Mouse (Mus musculus): ENCODE results near the gene Tekt3. TPM values are rescaled to one million over a fixed set of nuclear protein-coding genes. Genes with fewer than 3 reads are reported as not detected.

The Tekt3 gene
- total and polyA plus RNA-seq, 3 experiments, result not detected

DNA sequence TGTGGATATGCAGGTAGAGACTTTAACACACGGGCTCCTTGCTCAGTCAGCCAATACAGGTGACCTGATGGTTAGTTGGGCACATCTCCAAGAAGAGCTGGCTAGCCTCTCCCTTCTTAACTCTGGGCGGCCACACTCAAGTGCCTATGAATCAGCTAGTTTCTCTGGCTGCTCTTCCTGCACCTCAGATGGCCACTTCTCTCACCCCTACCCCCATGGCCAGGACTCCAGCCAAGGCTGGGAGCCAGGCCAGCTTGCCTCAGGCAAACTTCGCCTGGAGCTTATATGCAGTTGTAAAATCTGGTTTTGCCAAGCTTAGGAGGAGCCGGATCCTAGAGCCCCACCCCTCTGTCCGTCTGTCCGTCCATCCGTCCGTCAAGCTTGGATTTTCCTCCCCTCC is 69.0 kb downstream of the Tekt3 start:
- no peak overlapping the region for H3K4me3 ChIP-seq (ENCODE audit: control insufficient read depth in 1 of 2, insufficient read depth in 1 of 2, low read depth in 2 of 2, low read length in 2 of 2)
- no peaks in the 10 kb centered on the region for H3K9me3 ChIP-seq (replicated peaks; ENCODE audit: insufficient read depth, low read length)
- no peak for DNase-seq (ENCODE audit: low read depth, low spot score)
- H3K27me3 ChIP-seq (ENCODE audit: control insufficient read depth in 1 of 2, insufficient read depth in 2 of 2, low read length in 2 of 2), result no peaks in the 10 kb centered on the region
- no peaks in the 10 kb centered on the region for H3K36me3 ChIP-seq (ENCODE audit: control insufficient read depth in 1 of 2, insufficient read depth in 2 of 2, low read length in 2 of 2)
- no peak for TF ChIP-seq GABPA (IDR thresholded peaks at IDR 0.05; ENCODE audit: low read depth, low read length)
- H3K9ac ChIP-seq (ENCODE audit: control insufficient read depth, low read depth, low read length, poor library complexity, severe bottlenecking), result no peak overlapping the region
- no peak overlapping the region for H3K27ac ChIP-seq (ENCODE audit: control insufficient read depth, low read depth, low read length)
- no peaks in the 10 kb centered on the region for H3K4me1 ChIP-seq (ENCODE audit: control insufficient read depth in 1 of 2, insufficient read depth in 2 of 2, low read length in 2 of 2)
- no peaks in the 10 kb centered on the region for H3K79me2 ChIP-seq (ENCODE audit: control insufficient read depth, insufficient read depth, low read length, poor library complexity)

DNA sequence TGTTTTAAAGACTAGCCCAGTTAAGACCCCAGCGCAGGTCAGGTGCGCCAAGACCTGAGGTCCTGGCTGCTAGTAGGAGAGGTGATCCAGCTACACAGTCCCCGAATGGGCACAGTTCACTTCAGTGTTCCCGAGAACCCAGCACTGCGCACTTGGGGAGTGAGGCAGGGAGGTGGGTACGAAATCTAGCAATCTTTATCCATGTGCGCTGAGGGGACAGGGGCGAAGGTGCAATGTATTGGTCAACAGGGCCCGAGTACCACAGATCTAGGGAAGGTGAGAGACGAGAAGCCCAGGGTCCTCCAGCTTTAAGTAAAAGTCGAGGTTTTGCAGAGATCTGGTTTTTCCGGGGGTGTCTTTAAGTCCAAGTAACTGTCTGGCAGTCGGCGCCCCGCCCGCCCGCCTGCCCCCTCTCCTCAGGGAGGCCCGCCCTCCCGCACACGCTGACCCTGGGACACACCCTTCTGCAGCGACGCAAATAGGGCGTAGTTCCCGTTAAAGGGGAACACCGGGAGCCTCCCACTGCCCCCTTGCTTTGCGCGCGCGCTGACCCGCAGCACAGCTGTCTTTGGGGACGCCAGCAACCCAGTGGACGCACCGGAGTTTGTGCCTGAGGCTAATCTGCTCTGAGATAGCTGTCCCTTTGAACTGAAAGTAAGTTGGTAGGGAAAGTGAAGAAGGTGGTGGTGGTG is 69.7 kb downstream of the Tekt3 start:
- H3K27me3 ChIP-seq (ENCODE audit: control insufficient read depth in 1 of 2, insufficient read depth in 2 of 2, low read length in 2 of 2), result no peaks in the 10 kb centered on the region
- H3K27ac ChIP-seq (ENCODE audit: control insufficient read depth, low read depth, low read length), result no peak overlapping the region
- H3K79me2 ChIP-seq (ENCODE audit: control insufficient read depth, insufficient read depth, low read length, poor library complexity), result no peaks in the 10 kb centered on the region
- H3K4me1 ChIP-seq (ENCODE audit: control insufficient read depth in 1 of 2, insufficient read depth in 2 of 2, low read length in 2 of 2), result no peaks in the 10 kb centered on the region
- no peak for DNase-seq (ENCODE audit: low read depth, low spot score)
- no peaks in the 10 kb centered on the region for H3K9me3 ChIP-seq (replicated peaks; ENCODE audit: insufficient read depth, low read length)
- no peak overlapping the region for H3K4me3 ChIP-seq (ENCODE audit: control insufficient read depth in 1 of 2, insufficient read depth in 1 of 2, low read depth in 2 of 2, low read length in 2 of 2)
- no peaks in the 10 kb centered on the region for H3K36me3 ChIP-seq (ENCODE audit: control insufficient read depth in 1 of 2, insufficient read depth in 2 of 2, low read length in 2 of 2)
- no peak overlapping the region for H3K9ac ChIP-seq (ENCODE audit: control insufficient read depth, low read depth, low read length, poor library complexity, severe bottlenecking)
- TF ChIP-seq BHLHE40 (IDR thresholded peaks at IDR 0.05; ENCODE audit: borderline replicate concordance, low read depth, low read length) (no peak), MAZ (IDR thresholded peaks at IDR 0.05; ENCODE audit: low read depth, low read length) (no peak)

DNA sequence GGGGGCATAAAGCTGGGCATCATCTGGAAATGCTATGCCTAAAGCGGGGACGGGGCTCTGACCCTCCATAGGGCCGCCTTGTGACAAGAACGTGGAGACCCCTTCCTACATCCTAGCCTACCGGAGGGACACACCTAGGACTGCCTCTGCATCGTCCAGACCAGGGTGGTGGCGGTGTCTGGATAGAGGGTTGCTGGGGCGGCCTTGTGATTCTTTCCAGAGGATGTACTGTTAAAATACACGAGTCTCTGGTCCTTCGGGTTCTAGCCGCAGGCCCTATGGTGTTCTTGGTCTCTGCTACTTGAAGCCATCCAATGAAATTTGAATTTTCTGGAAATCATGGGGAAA is 70.2 kb downstream of the Tekt3 start:
- Histone ChIP-seq H3K9ac (ENCODE audit: control insufficient read depth, low read depth, low read length, poor library complexity, severe bottlenecking) (no peak overlapping the region), H3K9me3 (replicated peaks; ENCODE audit: insufficient read depth, low read length) (no peaks in the 10 kb centered on the region), H3K4me3 (ENCODE audit: control insufficient read depth in 1 of 2, insufficient read depth in 1 of 2, low read depth in 2 of 2, low read length in 2 of 2) (no peak overlapping the region), H3K27ac (ENCODE audit: control insufficient read depth, low read depth, low read length) (no peak overlapping the region), H3K27me3 (ENCODE audit: control insufficient read depth in 1 of 2, insufficient read depth in 2 of 2, low read length in 2 of 2) (no peaks in the 10 kb centered on the region), H3K36me3 (ENCODE audit: control insufficient read depth in 1 of 2, insufficient read depth in 2 of 2, low read length in 2 of 2) (no peaks in the 10 kb centered on the region), H3K79me2 (ENCODE audit: control insufficient read depth, insufficient read depth, low read length, poor library complexity) (no peaks in the 10 kb centered on the region), H3K4me1 (ENCODE audit: control insufficient read depth in 1 of 2, insufficient read depth in 2 of 2, low read length in 2 of 2) (no peaks in the 10 kb centered on the region)
- DNase-seq (ENCODE audit: low read depth, low spot score), result no peak
- TF ChIP-seq ZKSCAN1 (IDR thresholded peaks at IDR 0.05; ENCODE audit: low read depth, low read length), result no peak

DNA sequence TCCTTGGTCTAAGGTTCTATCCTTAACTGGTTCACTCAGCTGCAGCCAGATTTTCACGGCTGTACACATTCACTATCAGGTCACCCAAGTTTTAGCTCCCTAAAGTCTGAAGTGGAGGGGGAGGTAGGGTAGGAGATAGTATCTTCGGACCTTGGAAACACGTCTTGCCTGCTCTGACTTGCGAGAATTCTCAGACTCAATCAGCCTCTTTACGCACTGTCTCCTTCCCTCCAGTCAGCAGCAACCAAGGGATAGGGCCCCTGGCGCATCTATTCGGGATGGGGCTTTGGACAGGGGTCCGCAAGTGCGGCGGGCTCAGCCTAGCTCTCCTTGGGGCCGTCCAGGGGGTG is 70.7 kb downstream of the Tekt3 start:
- H3K27ac ChIP-seq (ENCODE audit: control insufficient read depth, low read depth, low read length), result no peak overlapping the region
- H3K4me1 ChIP-seq (ENCODE audit: control insufficient read depth in 1 of 2, insufficient read depth in 2 of 2, low read length in 2 of 2), result no peaks in the 10 kb centered on the region
- no peak overlapping the region for H3K4me3 ChIP-seq (ENCODE audit: control insufficient read depth in 1 of 2, insufficient read depth in 1 of 2, low read depth in 2 of 2, low read length in 2 of 2)
- H3K9ac ChIP-seq (ENCODE audit: control insufficient read depth, low read depth, low read length, poor library complexity, severe bottlenecking), result no peak overlapping the region
- no peaks in the 10 kb centered on the region for H3K36me3 ChIP-seq (ENCODE audit: control insufficient read depth in 1 of 2, insufficient read depth in 2 of 2, low read length in 2 of 2)
- H3K27me3 ChIP-seq (ENCODE audit: control insufficient read depth in 1 of 2, insufficient read depth in 2 of 2, low read length in 2 of 2), result no peaks in the 10 kb centered on the region
- no peak for DNase-seq (ENCODE audit: low read depth, low spot score)
- TF ChIP-seq USF2 (IDR thresholded peaks at IDR 0.05; ENCODE audit: borderline replicate concordance in 1 of 2, insufficient read depth in 1 of 2, low read depth in 1 of 2, low read length in 2 of 2) (no peak), TAL1 (IDR thresholded peaks at IDR 0.05; ENCODE audit: low read length) (no peak), USF1 (IDR thresholded peaks at IDR 0.05; ENCODE audit: low read depth, low read length) (no peak), MAFK (IDR thresholded peaks at IDR 0.05; ENCODE audit: borderline replicate concordance, low read depth, low read length) (no peak), SIN3A (IDR thresholded peaks at IDR 0.05; ENCODE audit: low read length) (no peak), HCFC1 (IDR thresholded peaks at IDR 0.05; ENCODE audit: low read depth, low read length) (no peak), GABPA (IDR thresholded peaks at IDR 0.05; ENCODE audit: low read depth, low read length) (no peak), MAX (IDR thresholded peaks at IDR 0.05; ENCODE audit: low read length) (no peak)
- H3K79me2 ChIP-seq (ENCODE audit: control insufficient read depth, insufficient read depth, low read length, poor library complexity), result no peaks in the 10 kb centered on the region
- no peaks in the 10 kb centered on the region for H3K9me3 ChIP-seq (replicated peaks; ENCODE audit: insufficient read depth, low read length)

All from MEL (cell line).